Mouse (Mus musculus) hindbrain, embryonic 16.5 days (tissue): Measurements from ENCODE around the gene Ly75. TPM values are rescaled to one million over a fixed set of nuclear protein-coding genes. Genes with fewer than 3 reads are reported as not detected.

ENCODE experiments used
- ATAC-seq: fragments of 200-750 bp; cut with Nextera tagmentation; 2 replicates; pipeline ENCODE4 v1.8.0; 2017; ENCODE audit warnings: moderate TSS enrichment, moderate library complexity
- H3K27ac ChIP-seq: fragments of 300-500 bp; sonication (generic); 2 replicates; pipeline ENCODE4 v1.5.1; 2014; ENCODE audit warnings: low read depth, mild to moderate bottlenecking, control low read depth, low read length, moderate library complexity
- H3K27me3 ChIP-seq: fragments of 300-500 bp; sonication (generic); replicated peaks from 2 replicates; pipeline ENCODE4 v1.6.1; 2014; ENCODE audit warnings: low read length; ENCODE audit not compliant: control insufficient read depth, insufficient read depth
- H3K36me3 ChIP-seq: fragments of 300-500 bp; sonication (generic); 2 replicates; pipeline ENCODE4 v1.6.1; 2014; ENCODE audit warnings: mild to moderate bottlenecking, low read length, moderate library complexity, mixed read lengths; ENCODE audit not compliant: control insufficient read depth, insufficient read depth
- H3K4me1 ChIP-seq: fragments of 300-500 bp; sonication (generic); 2 replicates; pipeline ENCODE4 v1.6.1; 2014; ENCODE audit warnings: low read depth, low read length; ENCODE audit not compliant: control insufficient read depth, insufficient read depth
- H3K4me2 ChIP-seq: fragments of 300-500 bp; sonication (generic); 2 replicates; pipeline ENCODE4 v1.6.1; 2014; ENCODE audit warnings: mild to moderate bottlenecking, low read length, control low read depth, moderate library complexity
- H3K4me3 ChIP-seq: fragments of 300-500 bp; sonication (generic); 2 replicates; pipeline ENCODE4 v1.5.1; 2014; ENCODE audit warnings: mild to moderate bottlenecking, low read length, control low read depth, moderate library complexity
- H3K9ac ChIP-seq: fragments of 300-500 bp; sonication (generic); 2 replicates; pipeline ENCODE4 v1.6.1; 2014; ENCODE audit warnings: low read depth, mild to moderate bottlenecking, control low read depth, low read length, moderate library complexity
- H3K9me3 ChIP-seq: fragments of 300-500 bp; sonication (generic); 2 replicates; pipeline ENCODE4 v1.6.1; 2014; ENCODE audit warnings: mild to moderate bottlenecking, low read length, moderate library complexity; ENCODE audit not compliant: control insufficient read depth
- WGBS: fragments of 180-500 bp; shearing (Covaris S2); extraction: QIAGEN DNeasy Blood & Tissue Kit; methylation state at CpG from one replicate; pipeline ENCODE4 v1.1.7; 2014; 5-methylcytosine and 5-hydroxymethylcytosine counted together
- polyA plus RNA-seq: library from polyadenylated mRNA; unstranded; fragments of >200 nt; fragmentation: Nextera tagmentation; extraction: Ambion mirVana; gene quantifications from 2 replicates; pipeline ENCODE4 v1.2.1, GENCODE M21; 2015

Ly75 gene
- polyA plus RNA-seq, 1 experiment from 2014 or later, result 1.9 TPM

DNA sequence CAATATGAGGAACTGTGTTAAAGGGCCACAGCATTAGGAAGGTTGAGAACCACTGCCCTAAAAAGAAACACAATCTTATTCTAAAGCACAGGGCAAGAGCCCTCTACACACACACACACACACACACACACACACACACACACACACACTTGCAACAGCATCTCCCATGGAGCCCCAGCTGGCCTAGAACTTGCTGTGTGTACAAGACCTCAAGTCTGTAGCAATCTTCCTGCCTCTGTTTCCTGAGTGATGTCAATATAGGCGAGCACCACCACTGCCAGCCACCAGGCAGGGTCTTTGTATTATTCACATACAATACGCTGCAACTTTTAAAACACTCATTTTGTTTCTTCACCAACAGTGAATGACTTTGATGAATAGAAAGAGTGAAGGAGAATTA, 24.3 kb upstream of the Ly75 start:
- H3K9me3 ChIP-seq, result no peaks in the 10 kb centered on the region
- no peak overlapping the region for H3K4me2 ChIP-seq
- no peak for ATAC-seq
- H3K4me3 ChIP-seq, result no peak overlapping the region
- no peaks in the 10 kb centered on the region for H3K4me1 ChIP-seq
- no peaks in the 10 kb centered on the region for H3K36me3 ChIP-seq
- H3K9ac ChIP-seq, result no peak overlapping the region
- WGBS, result 84% methylated on average over 2 of the region's 2 CpGs
- no peak overlapping the region for H3K27ac ChIP-seq
- H3K27me3 ChIP-seq, result no peaks in the 10 kb centered on the region

DNA sequence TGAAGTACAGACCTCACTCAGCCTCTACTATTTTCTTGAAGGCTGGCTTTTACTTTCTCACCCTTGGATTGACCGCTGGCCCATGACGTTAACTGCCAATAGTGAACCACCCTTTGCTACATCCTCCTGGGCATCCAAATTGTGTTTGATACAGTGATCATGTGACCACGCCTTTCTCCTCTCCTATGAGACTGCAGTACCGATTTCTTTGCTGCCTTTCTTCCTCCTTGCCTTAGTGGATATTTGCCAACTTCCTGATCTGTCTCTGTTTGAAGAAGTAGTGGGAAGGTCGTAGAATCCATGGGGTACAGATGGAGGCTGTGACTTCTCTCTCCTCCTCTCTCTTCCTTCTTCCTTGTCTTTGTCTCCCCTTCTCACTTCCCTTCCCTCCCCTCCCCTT, 22.3 kb upstream of the Ly75 start:
- Histone ChIP-seq H3K4me3 (no peak overlapping the region), H3K27ac (no peak overlapping the region), H3K27me3 (no peaks in the 10 kb centered on the region), H3K9me3 (no peaks in the 10 kb centered on the region), H3K36me3 (no peaks in the 10 kb centered on the region), H3K9ac (no peak overlapping the region), H3K4me1 (no peaks in the 10 kb centered on the region), H3K4me2 (no peak overlapping the region)
- 90% methylated on average over 5 of the region's 5 CpGs for WGBS
- no peak for ATAC-seq

- no peaks in the 10 kb centered on the region for H3K27me3 ChIP-seq
- H3K9ac ChIP-seq, result no peak overlapping the region
- no peak overlapping the region for H3K4me2 ChIP-seq
- no peaks in the 10 kb centered on the region for H3K9me3 ChIP-seq
- no peak overlapping the region for H3K4me3 ChIP-seq
- 92% methylated on average over 7 of the region's 7 CpGs for WGBS
- H3K36me3 ChIP-seq, result no peaks in the 10 kb centered on the region
- H3K27ac ChIP-seq, result no peak overlapping the region
- H3K4me1 ChIP-seq, result no peaks in the 10 kb centered on the region
- ATAC-seq, result no peak
These were observed 21.7 kb upstream of the Ly75 start for GRCm38 (mm10) chr2:60404763-60405162.

GRCm38 (mm10) chr2:60401694-60402093, 18.6 kb upstream of the Ly75 start:
- Histone ChIP-seq H3K4me2 (no peak overlapping the region), H3K4me1 (no peaks in the 10 kb centered on the region), H3K9me3 (0 out of 2 replicates have a peak, but pooled peaks cover 3% of the 10 kb centered on the region), H3K27me3 (no peaks in the 10 kb centered on the region), H3K4me3 (no peak overlapping the region), H3K27ac (no peak overlapping the region), H3K36me3 (no peaks in the 10 kb centered on the region), H3K9ac (no peak overlapping the region)
- WGBS, result 82% methylated on average over 5 of the region's 5 CpGs
- ATAC-seq, result no peak

GRCm38 (mm10) chr2:60393786-60394185, 10.7 kb upstream of the Ly75 start:
- 66% methylated on average over 6 of the region's 6 CpGs for WGBS

DNA sequence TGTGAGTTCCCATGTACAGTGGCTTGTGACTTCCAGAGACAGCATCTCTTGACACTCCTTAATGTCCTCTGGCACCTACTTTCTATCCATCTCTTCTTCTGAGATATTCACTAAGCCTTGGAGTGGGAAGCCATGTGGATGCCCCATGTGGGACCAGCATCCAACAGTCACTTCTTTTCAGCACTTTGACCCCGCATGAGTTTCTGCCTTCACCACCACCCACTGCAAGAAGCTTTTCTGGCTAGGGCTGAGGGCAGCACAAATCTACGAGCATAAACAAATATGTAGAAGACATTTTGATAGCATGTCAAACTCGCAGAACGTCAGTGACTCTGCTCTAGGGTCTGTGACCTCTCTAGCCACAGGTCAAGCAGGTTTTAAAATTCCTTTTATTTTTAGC, 9.2 kb upstream of the Ly75 start:
- no peaks in the 10 kb centered on the region for H3K9me3 ChIP-seq
- ATAC-seq, result no peak
- no peak overlapping the region for H3K4me3 ChIP-seq
- no peak overlapping the region for H3K9ac ChIP-seq
- no peaks in the 10 kb centered on the region for H3K4me1 ChIP-seq
- no peaks in the 10 kb centered on the region for H3K36me3 ChIP-seq
- H3K27ac ChIP-seq, result no peak overlapping the region
- H3K27me3 ChIP-seq, result no peaks in the 10 kb centered on the region
- 86% methylated on average over 4 of the region's 4 CpGs for WGBS
- no peak overlapping the region for H3K4me2 ChIP-seq

More at GRCm38 (mm10) chr2:60393786-60394185, 10.7 kb upstream of the Ly75 start:
- Histone ChIP-seq H3K4me2 (no peak overlapping the region), H3K36me3 (no peaks in the 10 kb centered on the region), H3K27ac (no peak overlapping the region), H3K27me3 (no peaks in the 10 kb centered on the region), H3K4me3 (no peak overlapping the region), H3K9me3 (0 out of 2 replicates have a peak, but pooled peaks cover 2% of the 10 kb centered on the region), H3K9ac (no peak overlapping the region), H3K4me1 (no peaks in the 10 kb centered on the region)
- ATAC-seq, result no peak

DNA sequence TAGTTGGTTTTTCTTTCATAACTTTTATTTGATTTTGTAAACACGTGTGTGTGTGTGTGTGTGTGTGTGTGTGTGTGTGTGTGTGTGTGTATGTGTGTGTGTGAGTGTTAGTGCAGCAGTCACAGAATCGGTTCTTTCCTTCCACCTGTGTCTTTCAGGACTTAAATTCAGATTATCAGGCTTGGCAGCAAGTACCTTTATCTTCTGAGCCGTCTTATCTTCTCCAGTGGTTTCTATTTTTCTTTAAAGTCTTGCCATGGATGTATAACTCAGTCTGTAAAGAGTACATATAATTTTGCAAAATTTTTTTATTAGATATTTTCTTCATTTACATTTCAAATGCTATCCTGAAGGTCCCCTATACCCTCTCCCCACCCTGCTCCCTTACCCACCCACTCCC, 4.3 kb upstream of the Ly75 start:
- Histone ChIP-seq H3K27ac (no peak overlapping the region), H3K27me3 (no peaks in the 10 kb centered on the region), H3K9ac (no peak overlapping the region), H3K4me3 (no peak overlapping the region), H3K4me1 (no peaks in the 10 kb centered on the region), H3K9me3 (no peaks in the 10 kb centered on the region), H3K36me3 (no peaks in the 10 kb centered on the region), H3K4me2 (no peak overlapping the region)
- ATAC-seq, result no peak
- 88% methylated on average over 3 of the region's 3 CpGs for WGBS

- WGBS, result 81% methylated on average over 2 of the region's 2 CpGs
- Histone ChIP-seq H3K27ac (no peak overlapping the region), H3K9ac (no peak overlapping the region), H3K4me1 (no peaks in the 10 kb centered on the region), H3K4me3 (no peak overlapping the region), H3K36me3 (no peaks in the 10 kb centered on the region), H3K27me3 (no peaks in the 10 kb centered on the region), H3K9me3 (no peaks in the 10 kb centered on the region), H3K4me2 (no peak overlapping the region)
- ATAC-seq, result no peak
These were observed 3.7 kb upstream of the Ly75 start for GRCm38 (mm10) chr2:60386835-60387234.

DNA sequence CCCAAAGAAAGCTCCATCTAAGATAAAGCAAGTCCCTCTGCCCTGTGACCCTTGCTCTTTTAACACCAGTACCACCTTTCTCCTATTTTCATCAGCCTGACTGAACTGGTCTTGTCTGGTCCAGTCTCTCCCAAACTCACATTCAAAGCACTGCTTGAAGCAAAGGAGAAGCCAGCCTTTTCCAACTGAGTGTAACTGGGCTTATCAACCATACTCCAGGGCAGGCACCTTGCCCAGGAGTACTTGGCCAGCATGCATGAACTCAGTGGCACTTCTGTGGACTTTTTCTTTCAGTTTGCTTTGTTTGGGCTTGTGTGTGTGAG, 1.6 kb upstream of the Ly75 start:
- H3K4me3 ChIP-seq, result no peak overlapping the region
- no peak overlapping the region for H3K27ac ChIP-seq
- H3K4me1 ChIP-seq, result no peaks in the 10 kb centered on the region
- no peak for ATAC-seq
- no peaks in the 10 kb centered on the region for H3K36me3 ChIP-seq
- H3K27me3 ChIP-seq, result no peaks in the 10 kb centered on the region
- H3K9me3 ChIP-seq, result no peaks in the 10 kb centered on the region
- no peak overlapping the region for H3K9ac ChIP-seq
- H3K4me2 ChIP-seq, result no peak overlapping the region

- no peaks in the 10 kb centered on the region for H3K9me3 ChIP-seq
- no peak overlapping the region for H3K4me3 ChIP-seq
- no peaks in the 10 kb centered on the region for H3K36me3 ChIP-seq
- 30% methylated on average over 7 of the region's 7 CpGs for WGBS
- no peak for ATAC-seq
- no peaks in the 10 kb centered on the region for H3K4me1 ChIP-seq
- H3K9ac ChIP-seq, result no peak overlapping the region
- no peaks in the 10 kb centered on the region for H3K27me3 ChIP-seq
- H3K27ac ChIP-seq, result no peak overlapping the region
- no peak overlapping the region for H3K4me2 ChIP-seq
These were observed 1.1 kb upstream of the Ly75 start for GRCm38 (mm10) chr2:60384083-60384762.
